Mouse (Mus musculus) kidney, adult 9 months (tissue): ENCODE measurements around the gene Ngdn.
A peak's percentile ranks its signal among the peaks of the same experiment; 100 is the strongest.

Experiments
- DNase-seq: peaks from one replicate; pipeline ENCODE4 v3.0.0; 2022

Gene Ngdn

DNA sequence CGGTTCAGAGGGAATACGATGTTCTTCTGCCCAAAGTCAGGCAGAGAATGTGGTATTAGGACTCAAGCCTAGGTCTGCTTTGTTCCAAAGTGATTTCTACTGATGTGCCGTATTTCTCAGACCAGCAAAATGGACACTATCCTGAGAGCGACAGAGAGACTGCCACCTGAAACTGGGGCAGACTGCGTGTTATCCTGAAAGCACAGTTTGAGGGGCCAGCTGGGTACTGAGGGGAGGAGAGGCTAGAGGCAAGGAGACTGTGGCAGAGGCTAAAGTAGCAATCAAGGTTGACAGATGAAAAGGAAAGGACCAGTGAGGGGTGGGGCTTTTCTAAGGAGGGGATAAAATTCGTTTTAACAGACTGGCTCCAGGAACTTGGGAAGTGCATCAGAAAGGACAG is 14.4 kb upstream of the Ngdn start:
- DNase-seq = no peak

DNA sequence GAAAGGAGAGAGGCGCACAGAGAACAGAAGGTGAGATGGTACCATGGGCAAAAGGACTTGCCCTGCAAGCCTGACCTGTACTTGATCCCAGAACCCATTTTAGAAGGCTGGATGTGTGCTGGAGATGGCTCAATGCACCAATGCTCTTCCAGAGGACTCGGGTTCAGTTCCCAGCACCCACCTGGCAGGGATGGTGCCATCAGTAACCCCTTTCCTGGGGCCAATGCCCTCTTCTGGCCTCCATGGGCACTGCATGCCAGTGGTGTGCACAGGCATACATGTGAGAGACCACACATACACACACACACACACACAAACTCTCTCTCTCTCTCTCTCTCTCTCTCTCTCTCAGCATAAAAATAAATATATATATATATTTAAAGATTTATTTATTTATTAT is 13.8 kb upstream of the Ngdn start:
- DNase-seq = no peak

DNA sequence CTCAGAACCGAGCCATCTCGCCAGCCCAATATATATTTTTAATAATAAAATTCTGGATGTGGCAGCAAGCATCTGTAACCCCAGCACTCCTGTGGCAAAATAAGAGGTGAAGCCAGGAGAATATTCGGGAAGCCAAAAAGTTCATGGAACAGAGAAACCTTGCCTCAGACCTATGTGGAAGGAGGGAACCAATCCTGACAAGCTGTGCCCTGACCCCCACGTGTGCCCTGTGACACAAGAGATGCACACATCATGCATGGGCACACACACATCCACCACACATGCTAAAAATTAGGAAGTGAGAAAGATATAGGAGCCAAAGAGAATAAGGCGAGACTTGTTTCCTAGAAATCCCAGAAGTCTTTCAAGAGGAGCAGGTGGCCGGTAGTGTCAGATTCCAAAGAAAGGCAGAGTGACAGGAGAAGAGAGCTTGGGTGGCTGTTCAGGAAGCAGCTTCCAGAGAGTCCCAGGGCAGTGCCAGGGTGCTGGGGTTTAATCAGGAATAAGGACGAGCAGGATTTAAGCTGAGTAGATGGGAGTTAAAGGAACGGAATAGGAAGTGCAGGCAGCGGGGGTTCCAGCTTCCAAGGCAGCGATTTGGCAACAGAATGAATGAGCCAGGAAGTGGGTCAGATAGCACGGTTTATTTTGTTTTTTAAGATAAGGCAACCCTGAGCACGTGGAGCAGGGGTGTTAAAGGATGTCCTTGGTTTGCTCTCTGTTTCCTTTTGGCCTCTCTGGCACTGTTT is 13.1 kb upstream of the Ngdn start:
- DNase-seq = no peak

DNA sequence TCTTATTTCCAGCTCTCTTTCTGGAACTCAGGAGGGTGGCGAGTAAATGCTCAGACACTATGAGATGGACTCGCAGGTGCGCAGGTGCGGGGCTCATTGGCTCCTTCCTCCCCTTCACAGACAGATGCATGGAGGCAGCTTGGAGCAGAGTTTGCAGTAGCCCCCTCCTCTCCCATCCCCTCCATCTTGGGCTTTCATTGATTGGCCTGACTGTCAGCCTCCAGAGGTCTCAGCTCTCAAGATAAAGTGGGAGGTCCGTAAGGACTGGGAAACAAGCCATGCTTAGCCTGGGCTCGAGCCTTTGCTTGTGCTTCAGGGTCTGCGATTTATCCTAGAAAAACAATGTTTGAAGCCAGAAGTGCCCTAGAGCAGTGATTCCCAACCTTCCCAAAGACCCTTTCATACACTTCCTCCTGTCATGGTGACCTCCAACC is 12.6 kb upstream of the Ngdn start:
- no peak for DNase-seq

DNA sequence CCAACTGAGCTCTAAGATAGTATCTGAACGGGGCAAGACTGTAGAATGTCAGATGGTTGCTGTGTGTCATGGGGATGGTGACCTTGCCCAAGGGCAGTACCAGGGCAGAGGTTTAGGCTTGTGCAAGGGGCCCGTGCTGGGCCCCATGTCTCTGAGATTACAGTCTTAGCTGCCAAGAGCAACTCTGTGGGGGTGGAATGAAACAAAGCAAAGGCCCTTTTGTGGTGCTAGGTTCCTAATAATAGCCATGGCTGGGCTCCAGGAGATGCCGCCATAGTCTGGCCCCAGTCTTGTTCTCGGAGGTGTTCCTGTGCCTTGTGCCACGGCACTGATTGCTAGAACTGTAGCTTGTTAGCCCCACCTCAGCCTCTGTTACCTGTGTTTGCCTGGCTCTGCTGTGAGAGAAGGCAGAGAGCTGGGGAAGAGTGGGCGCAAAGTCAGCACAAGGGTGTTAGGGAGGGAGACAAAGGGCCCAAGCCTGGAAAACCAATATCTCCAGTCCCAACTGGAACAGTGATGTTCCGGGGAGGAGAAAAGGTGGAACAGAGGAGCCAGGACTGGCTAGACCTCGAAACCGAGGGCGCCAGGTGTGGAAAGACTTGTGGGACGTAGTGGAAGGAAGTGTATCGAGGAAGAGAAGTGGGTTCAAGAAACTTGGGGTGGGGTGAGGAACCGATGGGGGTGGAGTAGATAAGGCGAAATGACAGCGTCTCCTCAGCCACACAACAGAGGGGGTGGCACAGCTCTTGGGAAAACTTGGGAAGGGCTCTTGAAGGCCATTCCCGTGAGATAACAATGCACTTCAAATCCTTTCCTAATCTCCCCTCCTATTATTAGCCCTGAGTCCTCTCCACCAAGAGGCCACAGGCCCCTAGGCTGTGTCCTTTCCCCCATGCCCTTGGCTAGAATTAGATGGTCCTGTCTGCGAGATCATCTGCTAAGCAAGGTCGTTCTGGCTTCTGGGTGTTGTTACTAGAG is 11.1 kb upstream of the Ngdn start:
- no peak for DNase-seq

DNA sequence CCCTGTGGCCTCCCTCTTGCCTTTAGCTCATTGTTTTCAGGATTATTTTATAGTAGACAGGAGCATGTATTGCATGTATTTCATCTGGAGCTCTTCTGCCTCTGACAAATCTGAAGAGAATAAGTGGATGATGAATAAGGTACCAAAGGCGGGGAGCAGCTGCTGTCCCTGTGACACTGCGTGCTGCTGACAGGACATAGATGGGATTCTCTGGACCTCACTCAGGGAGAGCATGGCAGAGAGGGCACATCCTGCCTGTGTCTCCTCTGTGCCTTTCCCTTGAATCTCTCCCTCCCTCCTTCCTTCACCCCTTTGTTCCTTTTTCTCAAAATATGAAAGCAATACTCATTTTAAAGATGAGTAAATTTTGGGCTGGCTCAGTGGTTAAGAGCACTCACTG is 9.7 kb upstream of the Ngdn start:
- DNase-seq = no peak

DNA sequence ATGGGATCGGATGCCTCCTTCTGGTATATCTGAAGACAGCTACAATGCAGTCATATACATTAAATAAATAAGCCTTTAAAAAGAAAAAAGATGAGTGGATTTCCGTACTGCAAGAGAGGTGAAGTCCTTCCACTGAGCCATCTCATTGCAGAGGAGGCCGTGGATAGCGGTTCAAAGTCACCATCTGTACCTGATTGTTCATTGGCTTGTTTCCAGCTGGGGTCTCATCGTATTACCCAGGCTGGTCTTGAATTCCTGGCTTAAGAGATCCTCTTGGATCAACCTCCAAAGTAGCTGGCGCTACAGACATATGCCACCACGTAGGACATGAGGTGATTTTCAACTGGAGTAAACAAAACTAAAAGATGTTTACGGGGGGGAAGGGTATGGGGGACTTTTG is 9.3 kb upstream of the Ngdn start:
- no peak for DNase-seq

DNA sequence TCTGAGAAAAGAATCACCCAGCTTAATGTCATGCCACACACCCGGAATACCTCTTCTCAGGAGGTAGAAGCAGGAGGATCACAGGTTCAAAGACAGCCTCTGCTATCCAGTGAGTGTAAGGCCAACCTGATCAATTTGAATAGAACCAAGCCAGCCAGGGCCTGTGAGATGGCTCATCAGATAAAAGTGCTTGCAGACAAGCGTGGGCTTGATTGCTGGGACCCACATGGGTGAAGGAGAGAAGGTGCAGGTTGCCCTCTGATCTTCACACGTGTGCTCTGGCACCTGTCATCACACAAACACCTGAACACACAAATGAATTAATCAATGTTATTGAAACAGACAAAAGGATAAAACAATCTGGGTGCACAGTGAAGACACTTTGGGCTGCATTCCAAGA is 8.7 kb upstream of the Ngdn start:
- no peak for DNase-seq

DNA sequence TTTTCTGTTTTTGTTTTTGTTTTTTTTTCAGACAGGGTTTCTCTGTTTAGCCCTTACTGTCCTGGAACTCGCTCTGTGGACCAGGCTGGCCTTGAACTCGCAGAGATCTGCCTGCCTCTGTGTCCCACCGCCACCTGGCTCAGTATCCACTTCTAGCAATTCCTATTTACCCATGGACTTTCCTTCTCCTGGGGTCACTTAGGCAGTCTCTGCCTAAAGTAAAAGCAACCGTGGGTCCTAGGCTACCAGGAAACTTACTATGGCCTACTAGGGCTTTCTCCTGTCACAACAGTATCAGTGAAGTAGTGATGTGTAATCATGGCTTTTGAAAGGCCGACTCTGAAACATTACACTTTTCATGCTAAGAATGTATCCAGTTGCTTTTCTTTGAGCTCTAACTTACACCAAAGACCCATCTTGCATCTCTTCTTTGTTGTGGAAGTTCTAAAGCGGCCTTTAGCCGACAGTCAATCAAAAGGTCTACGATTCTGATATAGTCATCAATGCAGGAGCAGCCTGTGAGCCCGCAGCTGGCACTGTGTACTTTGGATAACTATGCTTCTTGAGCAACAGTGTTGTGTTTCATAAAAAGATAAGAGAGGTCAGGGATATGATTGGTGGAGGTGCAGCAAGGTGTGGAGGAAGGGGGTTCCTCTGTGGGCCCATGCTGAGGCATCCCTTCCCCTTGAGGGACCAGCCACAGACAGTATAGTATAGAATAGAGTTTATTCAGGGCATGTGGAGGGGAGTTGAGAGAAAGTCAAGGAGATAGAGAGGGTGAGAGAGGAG is 7.9 kb upstream of the Ngdn start:
- DNase-seq = no peak

DNA sequence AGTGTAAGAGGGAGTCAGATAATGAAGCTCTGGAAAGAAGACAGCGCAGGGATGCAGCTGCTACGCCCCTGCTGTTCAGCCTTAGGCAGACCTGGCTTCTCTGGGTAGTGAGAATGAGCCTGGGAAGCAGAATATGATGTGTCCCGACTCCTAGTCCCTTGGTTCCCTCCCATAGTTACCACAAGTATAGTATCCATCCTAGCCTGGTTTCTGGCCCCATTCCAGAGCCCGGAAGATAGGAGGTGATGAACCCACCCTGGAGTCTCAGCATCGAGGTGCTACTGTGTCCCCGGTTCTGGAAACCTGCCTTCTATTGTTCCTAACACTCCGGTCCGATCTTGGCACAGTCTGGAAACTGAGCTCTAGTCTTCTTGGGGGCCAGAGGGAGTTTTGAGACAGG is 6.8 kb upstream of the Ngdn start:
- DNase-seq = no peak

DNA sequence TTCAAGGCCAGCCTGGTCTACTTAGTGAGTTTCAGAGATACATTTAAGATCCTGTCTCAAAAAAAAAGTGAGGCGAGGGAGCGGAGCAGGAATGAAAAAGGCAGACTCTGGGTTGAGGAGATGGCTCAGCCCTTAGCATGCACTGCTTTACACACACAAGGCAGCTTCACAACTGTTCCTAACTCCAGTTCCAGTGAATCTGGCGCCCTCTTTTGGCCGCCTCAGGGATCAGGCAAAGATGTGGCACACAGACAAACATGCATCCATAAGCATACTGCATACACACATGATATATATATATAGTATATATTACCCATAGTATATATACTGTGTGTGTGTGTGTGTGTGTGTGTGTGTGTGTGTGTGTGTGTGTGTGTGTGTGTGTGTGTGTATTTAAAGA is 4.1 kb upstream of the Ngdn start:
- peak; percentile 30 for DNase-seq

DNA sequence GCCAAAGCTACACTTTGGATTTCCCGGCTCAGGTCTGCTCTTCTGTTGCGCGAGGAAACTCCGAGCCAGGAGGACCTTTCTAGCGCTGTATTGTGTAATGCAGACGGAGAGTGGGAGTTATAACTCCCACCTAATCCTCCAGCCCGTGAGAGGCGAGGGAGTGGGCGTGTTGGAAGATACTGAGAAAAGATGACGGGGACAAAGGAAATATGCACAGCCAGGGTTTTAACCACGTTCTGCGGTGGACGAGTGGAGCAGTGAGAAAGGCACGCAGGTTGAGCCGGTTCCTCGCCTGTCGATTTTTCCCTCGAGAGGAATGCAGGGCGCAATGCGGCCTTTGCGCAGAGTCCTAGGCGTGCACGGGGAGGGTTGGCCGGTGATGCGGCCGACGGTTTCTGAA is 663 bp upstream of the Ngdn start:
- no peak for DNase-seq

DNA sequence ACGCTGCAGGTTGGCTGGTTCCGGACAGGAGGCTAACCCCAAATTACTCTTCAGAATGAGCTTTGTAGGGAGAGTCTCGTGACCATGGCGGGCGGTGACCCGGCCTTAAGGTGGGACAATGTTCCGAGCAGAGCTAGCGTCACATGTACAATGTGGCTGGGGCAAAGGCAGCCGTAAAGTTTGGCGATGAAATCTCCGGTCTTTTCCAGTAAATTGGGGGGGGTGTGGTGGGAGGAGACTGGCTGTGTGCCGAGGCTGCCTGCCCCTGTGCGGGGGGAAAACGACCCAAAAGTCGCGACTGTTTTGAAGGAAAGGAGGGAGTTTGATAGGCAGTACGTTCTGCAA is 485 bp downstream of the Ngdn start:
- no peak for DNase-seq

DNA sequence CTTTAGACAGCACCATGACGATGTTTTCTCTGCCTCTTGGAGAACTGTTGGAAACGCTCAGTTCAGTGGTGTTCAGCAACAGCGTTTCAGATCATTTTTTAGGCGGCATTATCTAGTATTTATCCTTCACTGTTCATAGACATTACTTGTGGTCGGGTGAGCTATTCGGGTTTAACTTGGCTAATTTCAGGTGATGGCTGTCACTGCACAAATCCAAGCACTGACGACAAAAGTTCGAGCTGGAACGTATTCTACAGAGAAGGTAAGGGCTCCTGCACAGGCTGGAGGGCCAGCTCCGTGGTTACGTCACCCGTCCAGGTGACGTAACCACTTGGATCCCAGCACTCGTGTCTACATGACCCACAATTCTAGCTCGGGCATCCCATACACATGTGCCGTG is 1.6 kb downstream of the Ngdn start:
- DNase-seq = no peak

DNA sequence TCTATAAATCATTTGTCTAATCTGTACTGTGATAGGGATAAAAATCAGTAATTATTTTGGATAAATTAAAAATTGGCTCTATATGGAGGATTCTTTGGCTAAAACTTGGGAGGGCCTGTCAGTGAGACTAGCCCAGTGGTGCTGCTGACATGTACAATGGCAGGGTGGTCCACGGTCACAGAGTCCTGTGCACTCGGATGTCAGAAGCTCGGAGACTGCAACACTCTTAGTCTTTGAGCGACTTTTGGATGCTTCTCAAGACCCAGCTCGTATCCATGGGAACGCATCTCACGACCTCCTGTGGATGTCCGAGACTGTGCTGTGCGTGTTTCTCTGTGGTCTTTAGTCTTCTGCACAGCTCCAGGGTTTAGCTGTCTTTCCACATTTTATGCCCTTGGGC is 5.1 kb downstream of the Ngdn start:
- DNase-seq = no peak

DNA sequence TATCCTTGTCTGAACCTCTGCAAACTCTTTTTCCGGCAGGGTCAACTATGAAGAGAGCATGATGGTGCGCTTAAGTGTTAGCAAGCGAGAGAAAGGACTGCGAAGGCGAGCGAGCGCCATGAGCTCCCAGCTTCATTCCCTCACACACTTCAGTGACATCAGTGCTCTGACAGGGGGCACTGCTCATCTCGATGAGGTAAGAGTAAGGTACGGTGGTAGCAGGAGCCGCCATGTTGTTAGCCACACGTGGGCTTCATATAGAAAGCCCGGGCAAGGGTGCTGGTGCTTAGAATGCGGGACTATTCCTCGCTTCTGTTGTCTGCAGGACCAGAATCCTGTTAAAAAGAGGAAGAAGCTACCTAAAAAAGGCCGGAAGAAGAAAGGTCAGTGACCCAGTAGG is 7.8 kb downstream of the Ngdn start:
- DNase-seq = no peak

DNA sequence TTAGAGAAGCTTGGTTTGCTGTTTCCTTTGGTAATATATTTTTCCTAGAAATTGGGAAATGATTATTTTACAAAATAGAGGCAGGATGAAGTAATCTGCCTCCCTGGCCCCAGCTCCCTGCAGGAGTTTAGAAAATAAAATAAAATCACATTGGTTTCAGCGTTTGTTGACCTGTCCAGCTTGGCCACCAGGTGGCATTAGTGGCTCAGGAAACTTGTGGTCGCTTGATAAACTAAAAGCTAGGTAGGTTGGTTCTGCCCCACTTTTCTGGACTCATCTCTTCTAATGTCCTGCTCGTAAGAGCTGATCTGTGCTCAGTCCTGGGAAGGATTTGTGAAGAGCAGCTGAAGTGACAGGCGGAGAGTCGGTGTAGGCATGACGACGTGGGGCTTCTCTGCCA is 9.0 kb downstream of the Ngdn start:
- peak; percentile 65 for DNase-seq

DNA sequence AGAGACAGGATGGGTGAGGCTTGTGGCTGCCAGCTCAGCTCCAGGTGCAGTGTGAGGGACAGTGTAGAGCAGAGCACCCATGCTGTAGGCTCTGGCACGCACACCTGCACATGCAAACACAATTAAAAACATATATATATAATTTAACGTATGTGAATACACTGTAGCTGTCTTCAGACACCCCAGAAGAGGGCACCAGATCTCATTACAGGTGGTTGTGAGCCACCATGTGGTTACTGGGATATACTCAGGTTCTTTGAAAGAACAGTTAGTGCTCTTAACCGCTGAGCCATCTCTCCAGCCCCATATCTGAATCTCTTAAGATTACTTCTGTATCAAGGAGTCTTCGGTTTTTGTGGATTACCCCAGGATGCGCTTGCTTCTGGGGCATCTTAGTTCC is 10.3 kb downstream of the Ngdn start:
- DNase-seq = no peak

DNA sequence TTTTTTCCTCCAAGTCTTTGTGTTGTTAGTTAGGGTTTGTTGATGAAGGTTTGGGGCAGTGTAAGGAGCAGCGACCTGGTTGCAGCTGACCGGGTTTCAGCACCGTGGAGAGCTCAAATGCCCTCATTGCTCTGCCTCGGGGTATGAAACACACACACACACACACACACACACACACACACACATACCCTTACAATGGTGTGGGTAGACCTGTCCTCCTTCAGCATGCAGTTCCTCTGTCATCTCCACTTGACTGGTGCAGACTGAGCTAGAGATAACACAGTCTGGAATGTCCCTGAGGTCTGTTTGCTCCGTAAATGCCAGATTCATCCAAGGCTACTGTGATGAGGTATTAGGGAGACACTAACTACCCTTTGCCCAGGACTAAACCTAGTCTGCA is 12.0 kb downstream of the Ngdn start:
- DNase-seq = peak; percentile 37

DNA sequence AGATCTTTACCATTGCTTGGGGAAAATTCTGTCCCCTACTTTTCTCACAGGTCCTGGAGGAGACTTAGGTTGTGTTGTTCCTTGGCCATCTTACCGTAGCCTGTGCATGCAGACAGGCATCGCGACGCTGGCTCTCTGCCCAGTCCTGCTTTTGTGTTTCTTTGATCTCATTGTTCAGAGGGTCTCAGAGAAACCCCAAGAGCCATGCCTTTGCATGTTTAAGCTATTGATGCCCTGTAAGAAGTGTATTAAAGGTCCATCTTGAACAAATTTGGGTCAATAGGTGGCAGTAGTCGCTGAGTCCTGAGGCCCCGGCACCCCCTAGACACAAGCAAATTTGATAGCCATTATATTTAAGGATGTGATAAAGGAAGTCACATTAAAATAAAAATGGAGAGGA is 12.4 kb downstream of the Ngdn start:
- DNase-seq = no peak

DNA sequence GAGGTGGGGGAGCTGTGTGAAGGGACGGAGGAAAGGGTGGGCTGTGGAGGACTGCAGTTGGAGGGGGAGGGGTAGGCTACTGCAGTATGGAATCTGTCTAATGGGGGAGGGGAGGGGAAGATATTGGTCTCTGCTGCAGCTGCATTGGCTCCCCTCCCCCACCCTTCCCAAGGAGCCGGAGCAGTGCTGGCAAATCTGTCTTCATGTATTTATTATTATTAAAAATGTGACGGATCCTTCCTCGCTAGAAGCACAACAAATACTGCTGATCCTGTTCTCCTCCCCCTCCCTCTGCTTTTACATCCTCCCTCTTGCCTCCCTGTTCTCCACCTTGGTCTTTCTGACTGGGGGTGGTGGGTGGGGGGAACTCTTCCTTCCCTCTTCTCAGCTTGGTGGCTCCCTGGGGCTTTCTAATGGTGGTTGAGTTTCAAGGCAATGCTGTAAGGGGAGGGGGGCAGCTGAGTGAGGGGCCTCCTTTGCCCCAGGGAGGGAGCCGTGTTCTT is 13.1 kb downstream of the Ngdn start:
- no peak for DNase-seq

DNA sequence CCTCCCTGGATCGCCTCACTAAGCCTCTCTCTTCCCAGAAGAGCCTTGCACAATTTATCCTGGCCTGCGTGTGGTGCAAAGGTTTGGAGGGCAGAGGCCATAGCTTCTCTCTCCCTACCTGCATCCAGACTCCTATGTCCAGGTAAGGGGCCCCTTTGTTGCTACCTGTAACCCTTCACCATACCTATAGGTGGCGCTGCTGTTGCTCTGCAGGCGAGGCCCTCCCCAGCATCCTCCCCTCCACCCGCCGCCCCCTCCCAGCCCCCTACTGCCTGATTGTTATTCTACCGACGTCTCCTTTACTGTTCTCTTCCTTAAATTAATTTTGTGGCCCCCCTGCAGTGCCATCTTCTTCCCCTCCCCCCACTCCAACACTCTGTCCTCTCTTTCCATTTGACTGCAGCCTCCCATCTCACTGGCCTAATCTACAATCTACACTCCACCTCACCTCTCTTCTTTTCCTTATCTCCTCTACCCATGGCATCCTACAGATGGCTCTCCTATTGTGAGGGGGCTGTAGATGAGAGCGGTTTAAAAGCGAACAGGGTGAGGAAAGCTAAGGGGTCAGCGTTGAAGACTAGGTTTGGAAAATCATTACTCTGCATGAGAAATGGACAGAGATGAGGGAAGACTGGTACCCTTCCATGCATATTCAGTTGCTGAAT is 13.9 kb downstream of the Ngdn start:
- no peak for DNase-seq

DNA sequence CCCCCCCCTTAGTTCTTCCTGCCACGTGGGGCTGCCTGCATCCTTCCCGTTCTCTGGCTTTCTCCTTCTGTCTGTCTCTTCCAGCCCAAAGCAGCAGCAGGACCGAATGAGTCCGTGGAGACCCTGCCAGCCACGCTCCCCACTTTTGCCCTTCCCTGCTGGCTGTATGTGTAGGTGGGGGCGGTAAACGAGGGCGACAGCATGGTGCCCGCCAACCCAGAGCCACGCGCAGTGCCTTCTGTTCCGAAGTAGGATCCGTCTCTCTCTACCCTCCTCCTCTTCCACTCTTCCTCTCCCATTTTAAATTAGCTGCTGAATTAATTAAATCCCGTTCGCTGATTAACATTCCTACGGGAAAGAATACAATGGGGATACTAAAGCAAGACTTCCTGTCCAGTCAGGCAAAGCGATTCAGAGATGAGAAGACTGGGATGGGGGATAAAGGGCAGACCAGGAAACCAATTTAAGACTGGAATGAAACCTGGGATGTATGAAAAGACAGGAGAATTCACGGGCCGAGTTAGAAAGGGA is 17.5 kb downstream of the Ngdn start:
- DNase-seq = no peak
